Mouse (Mus musculus) stomach, postnatal 0 days (tissue): ENCODE results near the gene Gtpbp3. TPM values are rescaled to one million over a fixed set of nuclear protein-coding genes. Genes with fewer than 3 reads are reported as not detected.
A peak's percentile ranks its signal among the peaks of the same experiment; 100 is the strongest.

Source experiments
- ATAC-seq: fragments of 200-750 bp; cut with Nextera tagmentation; 2 replicates; pipeline ENCODE4 v1.8.0; 2017; ENCODE audit not compliant: low FRiP score, low TSS enrichment
- DNase-seq: peaks from one replicate; pipeline ENCODE4 v3.0.0-alpha.2; 2016; ENCODE audit warnings: low spot score
- H3K27ac ChIP-seq: fragments of 300-500 bp; sonication (generic); replicated peaks from 2 replicates; pipeline ENCODE4 v1.5.1; 2014; ENCODE audit warnings: mild to moderate bottlenecking, control low read depth
- H3K27me3 ChIP-seq: fragments of 300-500 bp; sonication (generic); 2 replicates; pipeline ENCODE4 v1.6.1; 2014; ENCODE audit warnings: low read length; ENCODE audit not compliant: control insufficient read depth, insufficient read depth
- H3K36me3 ChIP-seq: fragments of 300-500 bp; sonication (generic); 2 replicates; pipeline ENCODE4 v1.6.1; 2014; ENCODE audit warnings: low read length, mixed read lengths; ENCODE audit not compliant: control insufficient read depth, insufficient read depth
- H3K4me1 ChIP-seq: fragments of 300-500 bp; sonication (generic); replicated peaks from 2 replicates; pipeline ENCODE4 v1.6.1; 2014; ENCODE audit warnings: antibody characterized with exemption; ENCODE audit not compliant: control insufficient read depth, insufficient read depth
- H3K4me2 ChIP-seq: fragments of 300-500 bp; sonication (generic); replicated peaks from 2 replicates; pipeline ENCODE4 v1.6.1; 2014; ENCODE audit warnings: low read depth, mild to moderate bottlenecking, control low read depth, moderate library complexity
- H3K4me3 ChIP-seq: fragments of 300-500 bp; sonication (generic); 2 replicates; pipeline ENCODE4 v1.5.1; 2014; ENCODE audit warnings: low read depth, low read length, control low read depth
- H3K9ac ChIP-seq: fragments of 300-500 bp; sonication (generic); 2 replicates; pipeline ENCODE4 v1.6.1; 2014; ENCODE audit warnings: mild to moderate bottlenecking, low read length, control low read depth, mixed read lengths
- H3K9me3 ChIP-seq: fragments of 300-500 bp; sonication (generic); 2 replicates; pipeline ENCODE4 v1.6.1; 2016; ENCODE audit warnings: low read length; ENCODE audit not compliant: control insufficient read depth
- CTCF ChIP-seq: IDR thresholded peaks from 2 replicates; pipeline ENCODE4 v1.5.1; 2016; ENCODE audit warnings: antibody characterized with exemption, low read depth, mild to moderate bottlenecking, moderate library complexity
- EP300 ChIP-seq: optimal IDR thresholded peaks from 2 replicates; pipeline ENCODE3; 2016; ENCODE audit warnings: antibody characterized with exemption
- WGBS: fragments of 180-500 bp; shearing (Covaris S2); extraction: QIAGEN DNeasy Blood & Tissue Kit; methylation state at CpG from one replicate; pipeline ENCODE4 v1.1.7; 2014; 5-methylcytosine and 5-hydroxymethylcytosine counted together
- polyA plus RNA-seq: library from polyadenylated mRNA; unstranded; fragments of >200 nt; fragmentation: Nextera tagmentation; extraction: Ambion mirVana; gene quantifications from 2 replicates; pipeline ENCODE4 v1.2.1, GENCODE M21; 2015

The Gtpbp3 gene
- polyA plus RNA-seq, 1 experiment from 2014 or later: 7.2 TPM

- ATAC-seq: no peak
- H3K4me1 ChIP-seq: no peaks in the 10 kb centered on the region; the same call in 1 of the 2 replicates
- peaks cover 4% of the 10 kb centered on the region; the same call in 1 of the 2 replicates for H3K36me3 ChIP-seq
- no peak overlapping the region for H3K9ac ChIP-seq
- no peak for DNase-seq
- no peaks in the 10 kb centered on the region for H3K9me3 ChIP-seq
- no peaks in the 10 kb centered on the region for H3K27me3 ChIP-seq
- WGBS: 78% methylated on average over 1 of the region's 1 CpGs
- H3K27ac ChIP-seq: peak overlapping the region; percentile 61
- TF ChIP-seq EP300: no peak
- no peak overlapping the region for H3K4me2 ChIP-seq
- no peak overlapping the region for H3K4me3 ChIP-seq
These were observed 9.3 kb downstream of the Gtpbp3 start for GRCm38 (mm10) chr8:71497077-71497645.

DNA sequence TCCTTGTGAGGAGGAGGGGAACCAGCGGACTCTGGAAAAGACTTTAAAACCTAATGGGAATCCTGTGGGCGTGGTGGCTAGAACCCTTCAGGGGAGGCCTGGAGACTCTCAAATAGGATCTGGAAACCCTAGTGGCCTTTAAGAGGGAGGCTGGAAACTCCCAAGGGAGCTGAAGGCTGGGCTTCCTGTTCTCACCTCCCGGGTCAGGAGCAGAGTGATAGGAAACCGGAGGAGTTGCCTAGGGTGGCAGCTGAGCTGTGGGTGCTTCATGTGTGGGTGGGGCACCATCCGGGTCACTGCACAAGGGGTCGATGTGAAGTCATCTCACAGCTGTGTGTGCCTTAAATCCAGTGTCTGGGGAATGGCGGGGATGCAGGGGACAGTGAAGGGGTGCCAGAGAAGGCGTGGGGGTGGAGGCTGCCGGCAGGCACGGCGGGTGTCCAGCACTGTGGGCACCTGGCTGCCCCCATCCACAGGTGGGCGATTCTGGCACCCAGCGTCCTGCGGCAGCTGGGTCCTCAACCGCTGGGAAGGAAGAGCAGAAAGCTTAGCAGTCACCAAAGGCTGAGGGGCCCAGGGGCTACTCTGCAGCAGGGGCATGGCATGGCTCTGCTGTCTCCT, 10.1 kb downstream of the Gtpbp3 start:
- H3K27ac ChIP-seq: peak overlapping the region; percentile 65; the same call in 1 of the 2 replicates
- H3K9me3 ChIP-seq: no peaks in the 10 kb centered on the region
- no peaks in the 10 kb centered on the region for H3K27me3 ChIP-seq
- TF ChIP-seq CTCF: no peak
- no peak for TF ChIP-seq EP300
- H3K4me3 ChIP-seq: no peak overlapping the region
- no peaks in the 10 kb centered on the region for H3K36me3 ChIP-seq
- ATAC-seq: no peak
- DNase-seq: no peak
- no peaks in the 10 kb centered on the region; the same call in 1 of the 2 replicates for H3K4me1 ChIP-seq
- no peak overlapping the region for H3K4me2 ChIP-seq
- peak overlapping the region; percentile 35; the same call in 1 of the 2 replicates for H3K9ac ChIP-seq
- 22% methylated on average over 14 of the region's 15 CpGs for WGBS

DNA sequence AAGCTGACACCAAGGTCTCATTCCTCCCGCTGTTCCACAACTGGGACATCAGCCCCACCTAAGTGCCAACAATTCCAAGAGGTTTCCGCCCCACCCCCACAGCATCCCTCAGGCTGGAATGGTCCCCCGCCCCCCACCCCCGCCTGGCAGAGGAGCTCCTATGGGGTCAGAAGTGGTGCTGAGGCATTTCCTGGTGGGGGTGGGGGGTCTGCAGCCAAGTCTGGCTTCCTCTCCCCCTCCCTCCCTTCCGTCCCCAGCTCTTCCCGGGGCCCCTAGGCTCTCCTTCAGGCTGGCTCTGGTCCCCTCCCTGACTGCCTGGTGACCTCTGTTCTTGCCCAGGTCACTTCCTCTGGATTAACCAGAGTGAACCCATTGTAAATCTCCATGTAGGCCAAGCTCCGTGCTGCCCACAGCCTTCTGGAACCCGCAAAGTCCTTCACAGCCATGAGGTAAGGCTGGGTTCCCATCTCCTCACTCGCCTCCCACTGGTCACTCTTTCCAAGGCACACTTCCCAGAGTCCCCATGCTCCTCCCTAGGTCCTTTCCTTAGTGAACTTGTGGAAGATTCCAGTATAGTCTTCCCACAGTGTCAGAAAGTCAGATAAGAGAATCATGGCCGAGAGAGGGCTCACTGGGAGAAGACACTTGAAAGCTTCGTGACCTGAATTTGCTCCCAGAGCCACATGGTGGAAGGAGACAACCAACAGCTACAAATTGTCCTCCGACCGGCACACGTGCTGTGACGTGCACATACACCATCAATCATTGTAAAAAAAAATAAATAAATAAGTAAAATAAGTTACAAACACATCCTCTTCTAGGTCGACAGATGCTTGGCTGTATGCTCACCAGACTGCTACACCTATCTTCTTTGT, 11.2 kb downstream of the Gtpbp3 start:
- ATAC-seq (no peak), DNase-seq (no peak)
- no peaks in the 10 kb centered on the region for H3K9me3 ChIP-seq
- H3K27ac ChIP-seq: 0 out of 2 replicates have a peak overlapping the region, but pooled peaks have one; percentile 41
- no peaks in the 10 kb centered on the region for H3K27me3 ChIP-seq
- H3K9ac ChIP-seq: no peak overlapping the region
- TF ChIP-seq EP300 (no peak), CTCF (no peak)
- H3K4me2 ChIP-seq: peak overlapping the region; percentile 8; the same call in 1 of the 2 replicates
- H3K36me3 ChIP-seq: no peaks in the 10 kb centered on the region
- 31% methylated on average over 15 of the region's 16 CpGs for WGBS
- no peaks in the 10 kb centered on the region; the same call in 1 of the 2 replicates for H3K4me1 ChIP-seq
- no peak overlapping the region for H3K4me3 ChIP-seq

DNA sequence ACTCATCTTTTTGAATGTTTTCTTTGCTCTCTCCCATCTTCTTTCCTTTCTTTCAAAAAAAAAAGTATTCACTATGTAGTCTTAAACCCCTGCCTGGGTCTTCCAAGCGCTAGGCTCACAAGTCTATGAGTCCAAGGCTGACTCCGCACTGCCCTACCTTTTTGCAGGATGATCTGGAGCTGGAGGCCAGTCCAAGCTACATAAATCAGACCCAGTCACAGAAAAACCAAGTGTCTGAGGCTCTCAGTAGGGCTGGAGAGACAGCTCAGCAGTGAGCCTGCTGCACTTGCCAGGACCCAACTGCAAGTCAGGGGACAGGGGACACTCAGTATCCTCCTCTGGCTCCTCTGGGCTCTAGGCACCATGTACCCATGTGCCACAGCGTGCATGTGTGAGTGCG, 16.4 kb downstream of the Gtpbp3 start:
- Histone ChIP-seq H3K27me3 (0 out of 2 replicates have a peak, but pooled peaks cover 5% of the 10 kb centered on the region), H3K9ac (no peak overlapping the region), H3K4me2 (no peak overlapping the region), H3K36me3 (no peaks in the 10 kb centered on the region), H3K4me3 (no peak overlapping the region), H3K4me1 (0 out of 2 replicates have a peak, but pooled peaks cover 2% of the 10 kb centered on the region), H3K9me3 (no peaks in the 10 kb centered on the region), H3K27ac (no peak overlapping the region)
- ATAC-seq (no peak), DNase-seq (no peak)
- TF ChIP-seq EP300: no peak
- no peak for TF ChIP-seq CTCF
- 78% methylated on average over 4 of the region's 4 CpGs for WGBS

- no peak for DNase-seq
- Histone ChIP-seq H3K4me3 (no peak overlapping the region), H3K4me1 (0 out of 2 replicates have a peak, but pooled peaks cover 2% of the 10 kb centered on the region), H3K9ac (no peak overlapping the region), H3K27me3 (0 out of 2 replicates have a peak, but pooled peaks cover 5% of the 10 kb centered on the region), H3K36me3 (no peaks in the 10 kb centered on the region), H3K9me3 (no peaks in the 10 kb centered on the region), H3K4me2 (no peak overlapping the region), H3K27ac (no peak overlapping the region)
- 92% methylated on average over 4 of the region's 4 CpGs for WGBS
- ATAC-seq: no peak
- TF ChIP-seq EP300: no peak
- no peak for TF ChIP-seq CTCF
These were observed 17.4 kb downstream of the Gtpbp3 start for GRCm38 (mm10) chr8:71505326-71505725.
